Mouse (Mus musculus) fat pad, adult 2 months (tissue): ENCODE measurements at regions not wholly inside any gene's neighbourhood (a gene's known extent, or its start where the extent isn't known, plus 50 kb on each side); places are given as distances from the start of the nearest gene placed in this dataset.
A peak's percentile ranks its signal among the peaks of the same experiment; 100 is the strongest.

ENCODE experiments used
- DNase-seq: peaks from one replicate; pipeline ENCODE4 v3.0.0-alpha.2; 2011; ENCODE audit warnings: low read depth, low spot score; ENCODE audit errors: extremely low read depth

GRCm38 (mm10) chr10:17613281-17613680 is 109.7 kb upstream of the Cited2 start:
- DNase-seq: peak; percentile 42

DNA sequence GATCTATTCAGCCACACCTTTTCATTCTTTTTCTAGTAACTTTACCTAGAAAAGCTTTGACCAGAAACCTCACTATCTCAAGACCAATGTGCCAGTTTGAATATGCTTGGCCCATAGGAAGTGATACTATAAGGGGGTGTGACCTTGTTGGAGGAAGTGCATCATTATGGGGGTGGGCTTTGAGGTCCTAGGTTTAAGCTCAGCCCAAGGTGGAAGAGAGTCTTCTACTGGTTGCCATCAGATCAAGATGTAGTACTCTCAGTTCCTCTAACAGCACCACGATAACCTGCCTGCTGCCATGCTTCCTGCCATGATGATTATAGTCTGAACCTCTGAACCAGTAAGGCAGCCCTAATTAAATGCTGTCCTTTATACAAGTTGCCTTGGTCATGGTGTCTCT is 105.0 kb upstream of the Cited2 start:
- DNase-seq: no peak

GRCm38 (mm10) chr10:17619617-17620016 is 103.4 kb upstream of the Cited2 start:
- DNase-seq: no peak

- no peak for DNase-seq
These were observed 101.2 kb upstream of the Cited2 start for GRCm38 (mm10) chr10:17621703-17622385.

DNA sequence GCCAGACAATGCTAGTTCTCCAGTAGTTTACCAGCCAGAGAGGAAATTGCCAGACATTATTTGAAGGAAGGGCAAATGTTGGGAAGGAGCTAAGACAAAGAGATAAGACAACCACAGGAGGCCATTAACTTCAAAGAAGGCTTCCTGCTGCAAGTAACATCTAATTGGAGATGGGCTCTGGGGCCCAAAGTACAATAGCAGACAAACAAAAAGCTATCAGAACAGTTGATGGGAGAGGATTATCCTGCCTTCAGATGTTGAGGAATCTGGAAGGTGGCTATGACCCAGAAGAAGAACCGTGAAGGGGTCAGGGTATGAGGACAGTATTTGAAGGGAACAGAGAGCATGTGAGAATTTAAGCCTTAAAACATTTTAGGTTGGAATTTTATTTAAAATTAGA is 100.2 kb upstream of the Cited2 start:
- no peak for DNase-seq

DNA sequence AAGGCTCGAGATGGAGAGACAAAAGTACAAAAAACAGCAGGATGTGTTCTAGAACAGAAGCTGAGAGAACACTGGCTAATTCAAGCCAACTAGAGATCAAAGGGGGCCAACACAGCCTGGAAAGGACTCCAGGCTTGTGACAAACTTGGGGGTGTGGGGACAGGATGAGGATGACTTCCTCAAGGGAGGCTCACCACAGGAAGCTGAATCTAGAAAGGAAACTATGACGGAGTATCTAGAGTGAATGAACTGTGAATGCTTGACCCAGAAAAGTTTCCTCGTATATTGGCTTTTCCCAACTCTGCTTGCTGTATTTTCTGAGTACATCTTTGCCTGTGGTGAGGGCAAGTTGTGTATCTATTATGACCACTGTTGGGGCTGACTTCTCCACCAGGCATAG is 93.3 kb upstream of the Cited2 start:
- DNase-seq: no peak

DNA sequence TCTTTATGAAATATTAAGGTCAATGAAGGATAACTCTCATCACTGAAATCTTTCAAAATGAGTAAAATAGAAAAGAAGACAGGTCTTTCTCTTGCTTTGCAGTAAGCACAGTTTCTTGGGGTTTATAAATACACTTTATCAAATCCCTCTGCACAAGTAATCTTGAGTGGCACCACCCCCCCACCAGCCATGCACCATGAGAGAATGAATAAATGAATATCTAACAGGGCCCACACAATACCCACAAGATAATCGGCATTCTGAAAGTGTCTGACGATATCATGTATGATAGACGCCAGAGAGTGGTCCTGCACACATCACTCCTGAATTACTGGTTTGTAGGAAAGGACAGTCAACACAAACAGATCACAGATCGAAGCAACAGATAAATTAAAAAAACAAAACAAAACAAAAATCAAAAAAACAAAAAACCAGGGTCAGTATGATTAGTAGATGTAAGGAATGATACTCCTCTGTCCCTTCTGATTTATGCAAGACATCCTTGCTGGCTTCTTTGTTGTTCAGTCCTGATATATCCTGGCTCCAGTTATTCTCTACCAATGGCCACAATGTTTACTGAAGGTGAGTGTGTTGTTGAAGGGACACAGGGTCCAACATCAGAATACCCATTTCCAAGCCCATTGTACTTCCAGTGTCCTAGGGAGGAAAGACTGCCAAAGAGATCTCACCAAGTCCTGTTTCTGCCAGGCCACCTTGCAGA is 92.0 kb upstream of the Cited2 start:
- DNase-seq: no peak

DNA sequence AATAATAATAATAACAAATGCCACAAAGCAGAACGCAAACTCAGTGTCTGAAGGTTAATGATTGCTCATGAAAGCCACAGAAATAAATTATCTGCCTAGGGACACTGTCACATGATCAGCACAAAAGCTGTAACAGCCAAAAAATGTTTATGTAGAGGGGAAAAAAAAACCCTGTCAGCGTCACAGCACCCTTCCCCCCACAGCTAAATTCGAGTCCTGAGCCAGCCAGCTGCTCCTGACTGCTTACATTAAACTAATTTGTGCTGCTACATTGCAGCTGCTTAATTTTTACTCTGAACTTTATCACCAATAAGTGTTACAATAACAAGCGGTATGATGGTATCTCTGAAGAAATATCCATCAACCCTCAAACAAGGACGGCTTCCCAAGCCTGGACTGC is 91.2 kb upstream of the Cited2 start:
- no peak for DNase-seq

- no peak for DNase-seq
These were observed 89.9 kb upstream of the Cited2 start for GRCm38 (mm10) chr10:17632959-17633674.

GRCm38 (mm10) chr10:17645363-17645762 is 77.7 kb upstream of the Cited2 start:
- no peak for DNase-seq

DNA sequence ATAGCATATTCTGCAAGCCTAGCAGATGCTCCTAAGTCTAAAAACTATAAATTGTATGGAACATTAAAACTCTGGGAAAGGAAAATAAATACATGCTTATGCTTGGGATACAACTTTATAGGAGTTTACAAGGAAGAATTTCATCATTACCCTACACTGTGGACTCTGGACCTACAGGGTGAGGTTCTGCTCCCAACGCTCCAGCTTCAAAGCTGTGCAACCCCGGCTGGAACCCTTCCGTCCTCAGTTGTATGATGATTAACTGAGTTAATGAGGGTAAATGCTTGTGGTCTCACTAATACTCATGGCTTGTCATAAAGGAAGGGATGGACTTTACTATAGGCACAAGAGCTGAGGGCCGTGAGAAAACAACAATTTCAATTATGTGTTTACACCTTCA is 76.6 kb upstream of the Cited2 start:
- DNase-seq: no peak

DNA sequence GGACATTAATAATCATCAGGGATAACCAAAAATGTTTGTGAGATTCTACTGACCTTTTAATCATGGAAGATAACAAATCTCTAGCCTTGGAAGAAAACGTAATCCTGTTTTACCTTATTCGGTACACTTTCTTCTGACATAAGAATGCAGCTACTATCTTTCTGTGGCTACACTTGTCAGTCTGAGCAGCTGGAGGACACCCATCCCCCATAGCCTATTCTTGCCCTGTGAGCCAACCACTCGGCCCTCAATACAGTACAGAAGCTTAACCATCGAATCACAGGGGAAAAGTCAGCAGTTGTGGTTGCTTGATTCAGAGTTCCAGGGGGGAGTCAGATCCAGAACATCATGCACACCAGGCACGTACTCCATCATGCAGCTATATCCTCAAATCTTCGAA is 74.9 kb upstream of the Cited2 start:
- no peak for DNase-seq

- DNase-seq: no peak
These were observed 71.8 kb upstream of the Cited2 start for GRCm38 (mm10) chr10:17650997-17651750.

- DNase-seq: no peak
These were observed 69.7 kb upstream of the Cited2 start for GRCm38 (mm10) chr10:17653325-17653724.

DNA sequence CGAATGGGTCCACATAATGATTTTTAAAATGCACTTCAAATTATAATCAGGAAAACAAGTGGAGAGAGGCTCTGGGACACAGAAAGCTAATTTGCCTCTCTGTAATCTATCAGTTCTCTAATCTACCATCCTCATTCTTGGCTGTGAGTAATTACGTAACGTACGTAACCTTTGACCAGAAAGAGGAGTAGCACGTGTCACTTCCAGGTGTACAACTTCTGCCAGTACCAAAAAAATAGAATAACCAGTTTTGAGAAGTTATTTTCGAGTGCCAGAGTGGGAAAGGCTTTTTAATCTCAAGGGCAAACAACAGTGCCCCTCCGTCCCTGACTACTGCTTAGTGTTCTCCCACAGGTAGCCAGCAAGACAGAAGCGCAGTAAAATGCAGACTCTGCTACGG is 69.2 kb upstream of the Cited2 start:
- no peak for DNase-seq

GRCm38 (mm10) chr10:17654308-17654858 is 68.6 kb upstream of the Cited2 start:
- no peak for DNase-seq

- no peak for DNase-seq
These were observed 67.5 kb upstream of the Cited2 start for GRCm38 (mm10) chr10:17655459-17656051.

GRCm38 (mm10) chr10:17656305-17656704 is 66.7 kb upstream of the Cited2 start:
- DNase-seq: no peak

DNA sequence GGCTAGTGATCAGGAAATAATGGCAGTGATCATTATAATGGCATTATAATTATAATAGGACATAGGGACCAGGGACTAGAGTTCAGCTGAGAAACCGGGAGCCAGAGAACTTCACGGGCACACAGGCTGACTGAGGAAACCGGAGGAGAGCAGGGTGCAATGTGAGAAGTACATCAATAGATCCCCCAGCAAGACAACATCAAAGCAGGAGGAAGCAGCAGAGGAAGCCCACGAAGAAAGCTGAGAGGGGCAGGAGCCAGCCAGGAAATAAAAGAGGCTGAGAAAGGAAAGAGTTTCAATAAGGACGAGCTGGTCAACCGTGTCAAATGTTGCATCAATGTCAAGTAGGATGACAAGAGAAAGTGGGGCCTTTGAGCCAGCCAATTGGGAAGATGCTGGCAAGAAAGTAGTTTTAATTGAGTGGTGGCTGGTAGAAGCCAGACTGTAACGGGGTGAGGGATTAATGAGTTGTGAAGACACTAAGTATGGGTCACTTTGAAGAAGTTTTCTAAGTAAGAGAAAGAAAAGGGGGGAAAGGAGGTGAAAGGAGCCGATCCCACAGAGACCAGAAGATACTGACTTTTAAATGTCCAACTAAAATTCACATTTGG is 66.0 kb upstream of the Cited2 start:
- no peak for DNase-seq

- no peak for DNase-seq
These were observed 63.4 kb upstream of the Cited2 start for GRCm38 (mm10) chr10:17659575-17659974.
